Mouse (Mus musculus) ZHBTc4 (cell line): Measurements from ENCODE around the gene Celf6.

Experiments used
- DNase-seq: peaks from one replicate; pipeline ENCODE4 v3.0.0-alpha.2; 2011; ENCODE audit warnings: low read depth, low spot score

Celf6 gene

DNA sequence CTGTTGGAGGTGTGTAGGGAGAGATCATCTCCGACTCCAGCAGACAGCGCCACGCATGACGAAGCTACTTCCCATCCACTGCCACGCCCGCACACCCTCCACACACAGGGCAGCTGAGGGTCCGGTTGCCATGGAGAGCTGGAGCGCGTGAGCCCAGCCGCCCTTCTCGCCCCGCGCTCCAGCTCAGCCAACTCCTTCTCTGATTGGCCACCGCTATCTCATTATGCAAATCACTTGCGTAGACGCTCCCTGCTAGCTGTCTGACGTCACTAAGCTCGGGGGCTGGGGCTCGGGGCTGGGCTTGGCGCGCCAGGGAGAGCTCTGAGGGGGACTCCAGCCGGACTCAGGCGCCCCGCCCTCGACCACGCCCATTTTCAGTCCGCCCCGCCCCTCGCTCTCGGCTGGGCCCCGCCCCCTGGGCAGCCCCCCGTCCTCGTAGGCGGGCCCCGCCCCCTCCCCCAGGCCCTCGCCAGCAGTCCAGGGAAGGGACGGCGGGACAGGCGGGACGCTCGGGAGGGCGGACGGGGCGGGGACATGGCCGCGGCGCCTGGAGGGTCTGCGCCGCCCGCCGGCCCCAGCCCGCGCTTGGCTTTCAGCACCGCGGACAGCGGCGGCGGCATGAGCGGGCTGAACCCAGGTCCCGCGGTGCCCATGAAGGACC lies at the start of gene Celf6:
Gene Celf6, plus strand, starts transcription at position 74 of the 661 bp plus-strand sequence.
- peak; percentile 98 for DNase-seq

DNA sequence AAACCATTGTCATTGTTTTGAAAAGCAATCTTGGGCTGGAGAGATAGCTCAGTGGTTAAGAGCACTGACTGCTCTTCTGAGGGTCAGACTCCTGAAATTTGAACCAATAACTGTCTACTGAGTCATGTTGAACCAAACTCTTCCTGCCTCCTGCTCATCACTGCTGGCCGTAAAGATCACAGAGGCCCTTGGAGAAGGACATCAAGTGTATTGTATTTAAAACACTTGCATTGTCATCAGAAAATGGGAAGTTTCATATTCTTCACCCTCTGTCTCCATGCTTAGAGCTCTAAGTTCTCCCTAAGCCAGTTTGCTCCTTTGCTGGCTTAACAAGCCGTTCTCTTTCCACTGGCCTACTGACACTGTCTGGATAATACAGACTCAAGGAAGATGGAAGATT lies 49.4 kb upstream of the Celf6 start:
- DNase-seq: no peak

DNA sequence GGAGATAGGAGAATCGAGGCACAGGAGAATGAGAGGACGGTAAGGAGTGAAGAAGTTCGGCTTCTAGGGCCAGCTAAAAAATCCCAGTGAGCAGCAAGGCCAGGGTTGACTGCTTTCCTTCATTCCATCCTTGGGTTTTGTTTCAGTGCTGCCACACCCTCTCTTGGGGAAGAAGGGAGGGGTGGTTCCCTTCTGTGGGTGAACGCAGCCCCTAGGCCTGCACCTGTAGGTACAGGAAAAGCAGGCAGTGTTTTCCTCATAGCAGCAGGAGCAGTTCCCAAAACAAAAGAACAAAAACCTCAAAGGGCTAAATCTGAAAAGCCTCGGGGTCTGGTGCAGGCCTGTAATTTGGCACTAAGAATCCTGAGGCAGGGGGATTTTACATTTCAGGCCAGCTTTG lies 46.1 kb upstream of the Celf6 start:
- peak; percentile 79 for DNase-seq

DNA sequence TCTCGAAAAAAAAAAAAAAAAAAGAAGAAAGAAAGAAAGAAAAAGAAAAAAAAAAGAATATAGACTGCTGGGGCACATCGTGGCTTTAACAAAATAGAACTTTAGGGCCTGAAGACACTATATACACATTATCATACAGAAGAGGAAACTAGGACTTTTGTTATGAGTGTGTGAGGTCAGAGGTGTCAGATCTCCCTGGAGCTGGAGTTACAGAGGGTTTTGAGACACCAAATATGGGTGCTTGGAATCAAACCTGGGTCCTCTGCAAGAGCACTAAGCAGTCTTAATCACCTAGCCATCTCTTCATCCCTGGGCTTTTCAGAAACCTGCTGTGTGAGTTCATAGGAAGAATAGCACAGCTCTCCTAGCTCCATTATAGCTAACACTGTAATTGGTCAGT lies 44.3 kb upstream of the Celf6 start:
- no peak for DNase-seq

DNA sequence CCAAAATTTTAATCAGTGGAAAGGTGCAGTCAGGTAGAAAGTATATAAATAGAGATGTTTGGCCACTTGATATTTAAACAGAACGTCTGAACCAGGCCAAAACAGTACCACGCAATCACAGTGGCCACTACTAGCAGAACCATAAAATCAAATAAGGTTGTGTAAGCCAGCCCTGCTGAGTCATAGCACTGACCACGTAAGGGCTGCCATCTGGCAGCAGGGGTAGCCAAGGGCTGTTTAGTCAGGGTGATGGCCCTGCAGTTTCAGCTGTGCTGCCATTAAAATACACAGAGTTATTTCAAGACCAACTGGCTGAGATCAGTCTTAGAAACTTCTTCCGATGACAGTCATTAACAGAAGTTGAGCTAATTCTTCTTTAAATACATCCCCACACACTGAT lies 43.8 kb upstream of the Celf6 start:
- no peak for DNase-seq

DNA sequence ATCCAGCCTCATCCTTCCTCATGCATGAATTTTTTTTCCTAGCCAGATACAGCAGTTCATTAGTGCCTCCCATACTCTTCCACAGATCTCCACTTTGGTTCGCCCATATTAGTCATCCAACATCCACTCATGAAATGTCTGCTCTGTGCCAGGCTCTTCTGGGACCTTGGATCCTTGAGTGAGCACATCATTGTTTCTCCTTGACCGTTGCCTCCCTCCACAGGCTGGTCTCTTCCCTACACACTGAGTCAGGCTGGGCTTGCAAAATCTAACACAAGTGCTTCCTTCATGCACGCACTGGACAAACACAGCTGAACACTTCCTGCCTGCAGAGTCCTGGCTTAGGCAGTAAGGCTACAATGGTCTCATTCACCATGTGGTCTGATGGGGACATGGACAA lies 40.1 kb upstream of the Celf6 start:
- no peak for DNase-seq

DNA sequence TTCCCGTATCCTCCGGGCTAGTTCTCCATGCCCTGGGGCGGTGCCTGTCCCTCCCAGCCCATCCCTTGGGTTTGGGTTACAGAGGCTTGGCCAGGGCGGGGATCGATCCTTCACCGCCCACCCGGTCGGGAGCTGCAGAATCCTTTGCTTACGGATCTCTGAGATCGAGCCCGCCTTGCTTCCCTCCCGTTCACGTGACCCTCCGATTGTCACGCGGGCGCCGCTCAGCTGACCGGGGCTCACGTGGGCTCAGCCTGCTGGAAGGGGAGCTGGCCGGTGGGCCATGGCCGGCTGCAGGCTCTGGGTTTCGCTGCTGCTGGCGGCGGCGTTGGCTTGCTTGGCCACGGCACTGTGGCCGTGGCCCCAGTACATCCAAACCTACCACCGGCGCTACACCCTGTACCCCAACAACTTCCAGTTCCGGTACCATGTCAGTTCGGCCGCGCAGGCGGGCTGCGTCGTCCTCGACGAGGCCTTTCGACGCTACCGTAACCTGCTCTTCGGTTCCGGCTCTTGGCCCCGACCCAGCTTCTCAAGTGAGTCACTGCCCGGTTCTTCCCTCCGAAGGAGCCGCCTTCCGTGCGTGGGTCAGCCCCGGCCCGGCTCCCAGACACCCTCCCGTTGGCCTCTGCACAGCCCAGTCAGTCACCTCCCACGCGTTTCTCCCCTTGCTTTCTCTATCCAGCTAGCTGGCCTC lies 38.1 kb upstream of the Celf6 start, which contains the start of the genes Hexa and Tmem202:
Gene Hexa, plus strand, starts transcription at position 100 of the 697 bp plus-strand sequence.
Gene Tmem202, minus strand, starts transcription at position 407 of the 697 bp plus-strand sequence.
- DNase-seq: peak; percentile 98

DNA sequence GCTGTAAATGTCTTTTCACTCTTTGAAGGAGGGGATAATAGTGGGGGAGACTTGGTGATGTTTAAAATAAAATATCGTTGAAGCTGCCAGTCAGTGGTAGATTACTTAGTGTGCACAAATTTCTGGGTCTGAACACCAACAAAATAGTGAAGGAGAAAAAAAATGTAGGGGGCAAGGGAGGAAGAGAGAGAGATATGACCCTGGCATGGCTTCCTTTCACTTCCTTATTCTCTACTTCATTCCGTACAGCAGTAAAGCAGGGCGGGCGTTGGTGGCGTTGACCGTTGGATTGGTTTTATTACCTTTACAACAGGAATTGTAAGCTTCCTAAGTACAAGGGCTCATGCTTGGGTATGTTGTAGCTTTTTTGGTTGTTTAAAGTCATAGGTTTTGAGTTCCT lies 36.1 kb upstream of the Celf6 start:
- no peak for DNase-seq

DNA sequence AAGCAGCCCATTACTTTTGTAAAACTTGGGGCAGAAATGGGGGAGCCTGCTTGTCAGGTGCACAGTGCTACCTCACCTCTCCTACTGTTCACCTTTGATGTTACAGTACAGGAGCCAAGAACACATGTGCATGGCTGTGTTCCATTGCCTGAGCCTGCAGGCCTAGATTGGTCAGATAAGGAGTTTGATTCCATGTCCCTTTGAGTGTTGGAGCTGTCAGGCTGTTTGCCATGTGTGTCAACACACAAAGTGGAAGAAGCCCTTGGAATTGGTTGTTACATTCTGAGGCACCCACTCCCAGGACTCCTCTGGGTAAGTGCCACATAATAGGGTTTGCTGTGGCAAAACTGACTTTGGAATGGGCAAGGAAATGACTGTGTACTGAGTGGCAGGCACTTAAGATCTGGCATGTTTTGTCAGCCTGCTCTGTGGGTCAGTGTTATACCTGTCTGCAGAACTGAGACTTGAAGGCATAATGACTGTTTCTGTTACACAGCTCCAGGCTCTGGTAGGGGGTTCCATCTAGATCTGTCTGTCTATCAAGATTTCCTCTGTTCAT lies 34.9 kb upstream of the Celf6 start:
- DNase-seq: no peak

DNA sequence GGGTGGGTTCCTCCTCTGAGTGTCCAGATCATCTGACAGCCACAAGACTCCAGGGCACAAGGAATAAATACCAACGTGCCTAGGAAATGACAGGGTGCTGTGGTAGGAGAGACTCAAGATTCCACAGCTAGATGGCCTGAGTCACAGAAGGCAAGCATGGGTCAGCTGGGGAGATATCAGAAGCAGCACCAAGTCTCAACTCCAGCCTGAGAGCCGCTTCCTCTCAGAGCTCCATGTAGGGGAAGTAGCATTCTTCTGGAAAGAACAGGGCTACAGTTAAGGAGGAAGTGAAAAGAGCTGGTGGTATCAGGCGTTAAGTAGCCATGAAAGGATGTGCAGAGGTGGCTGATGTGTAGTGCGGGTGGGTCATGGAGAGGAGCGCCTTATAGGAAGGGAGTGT lies 33.0 kb upstream of the Celf6 start:
- DNase-seq: no peak

DNA sequence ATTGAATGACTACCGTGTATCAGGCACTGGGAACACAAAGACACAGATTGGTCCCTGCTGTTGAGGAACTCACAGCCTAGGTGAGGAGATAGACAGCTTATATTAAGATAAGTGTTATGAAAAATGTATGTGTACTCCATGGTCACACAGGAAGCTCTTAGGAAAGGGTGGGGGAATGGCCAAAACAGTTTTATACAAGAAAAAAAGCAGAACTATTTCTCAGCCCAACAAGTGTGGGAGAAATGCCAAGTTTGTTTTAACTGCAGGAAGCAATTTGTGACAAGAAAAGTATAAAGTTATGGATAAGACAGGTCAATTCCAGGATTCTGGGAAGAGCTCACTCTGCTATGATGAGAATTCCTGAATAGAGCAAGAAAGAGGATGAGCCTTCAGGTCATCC lies 29.8 kb upstream of the Celf6 start:
- no peak for DNase-seq

DNA sequence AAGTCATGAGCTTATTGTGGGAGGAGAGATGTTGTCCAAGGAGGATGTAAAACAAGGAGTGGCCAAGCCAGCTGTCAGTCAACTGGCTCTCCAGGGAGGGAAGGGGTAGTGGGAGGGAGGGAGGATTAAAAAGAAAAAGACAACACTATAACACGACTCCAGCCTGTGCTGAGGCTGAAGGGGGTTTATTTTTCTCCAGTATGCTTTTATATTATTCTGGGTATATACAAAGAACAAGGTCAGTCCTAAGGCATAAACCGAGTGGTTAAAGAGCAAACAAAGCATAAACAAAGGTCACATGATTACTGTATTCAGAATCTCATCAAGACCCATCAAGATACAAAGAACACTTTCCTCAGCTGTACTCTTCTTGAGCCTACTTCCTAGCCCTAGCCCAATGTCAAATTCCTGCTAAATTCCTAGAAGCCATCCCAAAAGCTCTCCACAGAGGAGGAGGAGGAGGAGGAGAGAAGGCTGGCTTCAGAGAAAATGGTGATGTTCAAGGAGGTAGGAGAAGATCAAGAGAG lies 28.7 kb upstream of the Celf6 start:
- DNase-seq: peak; percentile 93

DNA sequence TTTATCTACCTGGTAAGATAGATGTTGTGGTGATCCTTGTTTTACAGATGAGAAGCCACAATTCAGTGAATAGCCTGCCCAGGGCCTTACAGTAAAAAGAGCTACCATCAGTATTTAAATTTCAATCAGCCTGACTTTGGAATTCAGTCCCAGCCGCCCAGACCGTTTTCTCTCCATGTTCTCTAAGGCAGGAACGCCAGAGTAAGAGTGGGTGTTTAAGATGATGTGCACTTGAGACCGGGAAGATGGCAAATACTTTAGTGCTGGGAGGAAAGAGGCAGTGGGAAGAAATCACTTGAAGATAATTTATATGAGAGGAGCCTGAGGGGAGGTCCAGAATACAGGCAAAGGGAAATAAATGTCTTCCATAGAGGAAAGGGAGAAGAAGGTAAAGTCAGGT lies 27.6 kb upstream of the Celf6 start:
- peak; percentile 41 for DNase-seq

DNA sequence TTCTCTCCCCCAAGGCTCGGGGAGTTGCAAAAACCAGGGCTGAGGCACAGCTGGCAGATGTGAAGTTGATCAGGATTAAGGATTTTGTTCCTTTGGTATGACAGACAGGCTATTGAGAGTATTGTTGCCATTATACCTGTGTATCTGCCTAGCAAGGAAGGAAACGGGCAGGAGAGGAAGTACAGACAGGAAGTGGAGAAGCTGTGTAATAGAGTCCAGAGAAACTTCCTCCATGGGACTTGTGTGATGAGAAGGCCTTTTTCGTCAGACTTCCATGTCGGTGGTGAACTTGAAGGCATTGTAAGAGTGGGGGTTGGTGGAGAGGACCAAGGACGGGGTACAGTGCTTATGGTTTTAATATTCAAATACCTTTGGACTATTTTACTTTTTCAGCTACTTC lies 26.7 kb upstream of the Celf6 start:
- DNase-seq: no peak

DNA sequence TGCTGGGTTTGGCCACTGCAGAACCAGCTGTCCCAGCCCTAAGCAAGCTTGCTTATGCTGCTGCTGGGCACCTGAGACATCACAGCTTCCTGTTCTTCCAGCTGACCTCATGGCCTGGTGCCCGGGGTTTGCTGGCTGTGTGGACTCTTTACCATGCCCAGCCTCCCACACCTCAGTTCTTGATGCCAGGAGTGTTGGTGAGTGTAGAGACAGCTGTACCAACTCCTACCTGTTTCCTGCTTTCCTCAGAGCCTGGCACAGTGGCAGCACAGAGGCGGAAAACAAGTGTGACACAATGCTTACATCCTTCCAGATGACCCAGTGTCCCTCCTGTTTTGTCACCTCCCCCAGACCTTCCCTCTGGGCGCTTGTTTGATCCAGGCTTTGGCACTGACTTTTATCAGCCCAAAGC lies 26.1 kb upstream of the Celf6 start:
- DNase-seq: peak; percentile 28

DNA sequence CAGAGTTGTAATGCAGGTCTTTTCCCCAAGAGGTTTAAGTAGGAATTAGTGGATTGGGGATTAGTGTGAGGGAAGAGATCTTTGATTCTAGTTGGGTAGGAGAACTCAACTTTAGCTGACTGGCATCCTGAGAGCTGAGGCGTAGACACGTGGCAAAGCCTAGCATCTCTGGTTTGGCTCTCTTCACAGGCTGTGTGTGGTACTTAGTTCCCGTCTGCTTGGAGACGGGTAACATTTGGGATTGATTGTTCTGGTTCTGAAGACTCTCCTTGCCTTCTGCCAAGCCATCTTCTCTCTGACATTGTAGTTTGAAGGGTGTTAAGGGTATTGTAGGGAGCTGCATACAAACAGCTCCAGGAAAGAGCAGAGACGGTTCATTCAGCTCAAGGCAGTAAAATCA lies 25.1 kb upstream of the Celf6 start:
- no peak for DNase-seq

DNA sequence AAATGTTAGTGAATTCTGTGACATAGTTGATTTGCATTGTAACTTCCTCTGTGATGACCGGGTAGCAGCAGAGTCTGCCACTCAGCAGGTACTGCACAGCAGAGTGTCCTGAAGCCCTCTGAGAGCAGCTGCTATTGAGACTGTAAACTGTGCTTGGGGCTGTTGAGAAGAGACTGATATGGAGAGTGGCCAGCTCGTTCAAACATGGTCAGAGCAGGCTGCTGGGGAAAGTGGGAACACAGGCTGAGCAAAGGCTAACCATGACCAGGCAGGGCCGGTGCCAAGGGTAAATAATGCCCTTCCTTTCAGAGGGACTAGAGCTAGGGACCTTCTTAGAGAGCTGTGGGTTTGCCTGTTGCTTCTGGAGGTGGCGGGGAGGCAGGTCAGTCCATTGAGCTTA lies 24.0 kb upstream of the Celf6 start:
- no peak for DNase-seq

DNA sequence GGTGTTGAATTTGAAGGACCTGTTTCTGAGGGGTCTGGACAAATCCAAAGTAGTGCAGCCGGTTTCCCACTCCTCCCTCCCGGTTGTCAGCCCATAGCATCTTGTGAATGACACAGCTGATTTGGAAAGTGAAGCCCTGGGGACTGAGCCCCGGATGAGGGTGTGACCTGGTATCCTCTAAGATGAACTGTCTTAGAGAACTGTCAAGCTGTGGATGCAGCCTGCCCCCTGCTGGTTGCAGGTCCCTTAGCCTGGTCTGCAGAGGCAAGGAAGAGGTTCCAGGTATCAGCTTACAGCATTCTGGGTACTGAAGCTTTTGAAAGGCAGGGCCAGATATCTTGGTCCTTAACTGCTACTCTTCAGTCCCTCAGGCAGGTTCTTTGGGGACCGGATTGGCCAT lies 12.1 kb upstream of the Celf6 start:
- DNase-seq: peak; percentile 96

DNA sequence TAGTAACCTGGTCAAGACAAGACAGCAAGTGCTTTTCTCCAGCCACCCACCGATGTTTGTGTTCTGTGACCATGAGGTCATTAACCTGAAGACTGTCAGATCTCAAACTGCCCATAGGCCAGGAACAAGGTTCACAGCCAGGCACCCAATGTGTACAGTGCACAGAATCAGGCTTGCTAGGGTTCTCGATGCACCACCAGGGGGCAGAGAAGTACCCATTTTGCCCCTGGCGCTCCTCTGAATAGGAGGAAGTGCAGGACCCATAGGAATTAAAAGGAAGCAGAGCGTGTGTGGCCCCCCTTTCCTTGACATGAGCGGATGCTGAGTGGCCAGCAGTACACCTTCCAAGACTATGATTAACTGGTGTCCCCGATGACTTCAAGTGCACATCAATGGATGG lies 10.6 kb upstream of the Celf6 start:
- DNase-seq: peak; percentile 89

DNA sequence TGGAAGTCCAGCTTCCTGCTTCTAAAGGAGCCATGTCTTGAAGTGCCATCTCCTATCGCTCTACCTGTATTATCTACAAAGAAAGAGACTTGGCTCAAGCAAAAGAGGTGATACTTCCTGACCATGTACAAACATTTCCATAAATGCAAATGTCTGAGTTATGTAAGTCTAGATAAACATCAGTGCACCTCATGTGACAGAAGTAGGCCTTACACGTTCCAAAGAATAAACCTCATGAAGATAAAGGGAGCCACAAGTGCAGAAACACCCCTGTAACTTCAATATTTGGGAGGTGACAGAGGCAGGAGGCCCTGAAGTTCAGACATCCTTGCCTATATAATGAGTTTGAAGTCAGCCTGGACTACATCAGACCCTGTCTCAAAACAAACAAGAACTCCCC lies 5.9 kb upstream of the Celf6 start:
- DNase-seq: no peak

DNA sequence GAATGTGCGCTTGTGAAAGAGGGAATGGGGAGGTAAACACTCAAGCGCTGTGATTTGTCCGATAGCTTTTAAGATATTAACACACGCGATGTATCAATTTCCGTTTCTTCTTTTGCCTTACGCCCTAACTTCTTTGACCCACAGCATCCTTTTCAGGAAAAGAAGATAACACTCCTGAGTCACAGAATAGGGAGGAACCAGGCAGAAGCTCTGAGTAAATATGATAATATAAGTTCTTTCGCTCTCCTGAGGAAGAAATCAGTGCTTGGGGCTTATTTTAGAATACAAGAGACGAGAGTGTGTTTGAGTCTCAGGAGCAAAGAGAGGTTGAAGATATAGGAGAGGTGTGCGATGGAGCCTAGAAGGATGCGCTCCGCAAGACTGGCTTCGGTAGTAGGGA lies 316 bp upstream of the Celf6 start:
- no peak for DNase-seq

DNA sequence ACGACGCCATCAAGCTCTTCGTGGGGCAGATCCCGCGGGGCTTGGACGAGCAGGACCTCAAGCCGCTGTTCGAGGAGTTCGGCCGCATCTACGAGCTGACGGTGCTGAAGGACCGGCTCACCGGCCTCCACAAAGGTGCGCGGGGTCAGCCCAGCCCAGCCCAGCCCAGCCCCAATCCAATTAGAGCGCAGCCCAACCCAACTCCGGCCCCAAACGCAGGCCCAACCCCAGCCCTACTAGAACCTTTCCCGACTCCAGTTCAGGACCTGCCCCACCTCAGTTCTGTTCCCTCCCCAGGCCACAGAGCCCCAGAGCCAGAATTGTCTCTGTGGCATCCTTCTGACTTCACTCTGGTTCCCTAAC lies 769 bp downstream of the Celf6 start:
- DNase-seq: no peak

DNA sequence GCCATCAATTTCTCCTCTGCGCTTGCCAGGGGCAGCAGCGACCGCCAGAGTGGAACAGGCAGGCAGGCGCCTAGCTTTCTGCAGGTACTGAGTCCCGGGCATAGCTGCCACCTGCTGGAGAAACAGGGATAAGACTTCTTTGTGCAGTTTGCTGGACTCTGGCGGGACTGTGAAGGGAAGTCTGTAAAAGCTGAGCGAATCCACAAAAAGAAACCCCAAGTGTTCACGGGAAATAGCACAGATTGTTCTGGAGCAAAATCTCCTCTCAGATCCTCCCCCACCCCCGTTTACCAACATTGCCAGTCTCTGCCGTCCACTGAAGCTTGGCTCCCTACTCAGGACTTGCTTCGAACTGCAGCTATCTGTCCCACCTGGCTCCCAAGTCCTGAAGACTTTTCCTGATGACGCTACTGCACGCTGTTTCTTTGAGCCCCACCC lies 7.2 kb downstream of the Celf6 start:
- peak; percentile 89 for DNase-seq
